Mouse (Mus musculus) left cerebral cortex, postnatal 36 days (tissue): ENCODE measurements around the gene Pcnp. TPM values are rescaled to one million over a fixed set of nuclear protein-coding genes. Genes with fewer than 3 reads are reported as not detected.
"Not testable (repeated sequence)": the region's sequence is repeated elsewhere in the genome, so short reads cannot be mapped to it uniquely, and the experiment has no call there.

Experiments
- DNase-seq, 2 experiments: peaks; one replicate each; pipeline ENCODE4 v3.0.0; 2021 to 2022; ENCODE audit warnings: low spot score in 2 of 2, mixed read lengths in 1 of 2
- intact Hi-C: fragments of 180-260 bp; cut with DNase I; formaldehyde crosslinking; loops from one replicate; pipeline ENCODE4 v1.15.1; 2025
- microRNA-seq: library from miRNA; unstranded; fragments of <30 nt; microRNA quantifications from one replicate; pipeline ENCODE4 v1.2.0, GENCODE M21; 2022
- total RNA-seq, 2 experiments: library from RNA; stranded (reverse); gene quantifications; 2 replicates each; pipeline ENCODE4 v1.2.3; 2021

Pcnp gene
- total RNA-seq, 2 experiments from 2014 or later = 164 to 168 TPM

DNA sequence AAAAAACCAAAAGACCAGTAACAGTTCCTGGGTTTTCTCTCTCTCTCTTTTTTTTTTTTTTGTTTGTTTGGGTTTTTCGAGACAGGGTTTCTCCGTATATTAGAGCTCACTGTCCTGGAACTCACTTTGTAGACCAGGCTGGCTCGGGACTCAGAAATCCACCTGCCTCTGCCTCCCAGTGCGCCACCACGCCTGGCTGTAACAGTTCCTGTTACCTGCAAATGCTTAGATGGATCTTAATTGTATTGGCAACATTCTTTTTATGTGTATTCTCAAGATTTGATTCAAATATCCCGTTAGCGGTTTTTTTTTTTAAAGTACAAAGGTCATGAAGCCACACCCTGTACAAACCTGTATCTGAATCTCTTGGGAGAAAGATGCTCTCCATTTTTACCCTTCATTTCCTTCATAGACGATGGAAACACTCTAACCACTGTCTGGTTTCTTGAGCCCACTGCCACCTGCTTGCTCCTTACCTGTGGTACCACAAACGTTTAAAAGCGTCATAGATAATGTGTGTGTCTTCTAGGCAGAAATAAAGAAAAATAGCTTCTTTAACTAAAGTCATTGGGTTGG is 56.8 kb downstream of the Pcnp start:
- no peak for DNase-seq
- intact Hi-C loops = loop anchor here (1.0 to 10.0 kb wide), 3 partner anchors 57 to 162 kb away; partner anchors contain the start of gene Pcnp

DNA sequence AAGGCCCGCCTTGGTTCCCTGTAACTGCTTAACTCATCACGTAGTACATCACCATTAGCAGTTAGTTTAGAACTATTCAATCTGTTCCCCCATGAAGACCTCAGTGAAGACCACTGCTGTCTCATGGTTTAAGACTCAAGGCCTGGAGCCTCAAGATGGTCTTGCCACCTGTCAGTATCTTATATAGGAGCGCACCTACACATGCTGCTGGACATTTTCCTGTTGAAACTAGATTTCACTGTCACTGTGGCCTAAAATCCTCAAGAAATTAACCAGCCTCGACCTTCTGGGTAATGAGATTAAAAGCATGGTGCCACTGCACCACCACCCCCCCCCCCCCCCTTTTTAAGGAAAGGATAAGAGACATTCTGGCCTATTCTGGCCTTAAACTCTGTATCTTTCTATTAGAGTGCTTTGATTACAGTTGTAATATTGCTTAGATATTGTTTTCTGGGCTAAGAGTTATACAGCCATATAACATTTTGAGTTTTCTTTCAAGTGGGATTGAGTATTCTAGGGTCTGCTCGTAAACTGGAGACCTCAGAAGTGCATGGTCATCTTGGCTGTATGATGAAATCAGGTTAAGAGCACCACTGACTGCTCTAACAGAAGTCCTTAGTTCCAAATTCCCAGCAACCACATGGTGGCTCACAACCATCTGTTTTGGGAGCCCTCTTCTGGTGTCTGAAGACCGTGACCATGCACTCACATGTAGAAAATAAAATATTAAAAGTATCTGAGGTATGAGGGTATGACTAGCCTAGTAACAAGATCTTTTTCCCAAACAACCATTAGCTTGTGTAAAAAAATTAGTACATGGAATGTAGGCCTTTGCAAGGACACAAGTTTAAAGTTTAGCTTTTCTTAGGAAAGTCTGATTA is 57.6 kb downstream of the Pcnp start:
- intact Hi-C loops = loop anchor here (10.0 kb wide), 2 partner anchors 103 to 163 kb away; no protein-coding TSS in a partner anchor
- DNase-seq = no peak

DNA sequence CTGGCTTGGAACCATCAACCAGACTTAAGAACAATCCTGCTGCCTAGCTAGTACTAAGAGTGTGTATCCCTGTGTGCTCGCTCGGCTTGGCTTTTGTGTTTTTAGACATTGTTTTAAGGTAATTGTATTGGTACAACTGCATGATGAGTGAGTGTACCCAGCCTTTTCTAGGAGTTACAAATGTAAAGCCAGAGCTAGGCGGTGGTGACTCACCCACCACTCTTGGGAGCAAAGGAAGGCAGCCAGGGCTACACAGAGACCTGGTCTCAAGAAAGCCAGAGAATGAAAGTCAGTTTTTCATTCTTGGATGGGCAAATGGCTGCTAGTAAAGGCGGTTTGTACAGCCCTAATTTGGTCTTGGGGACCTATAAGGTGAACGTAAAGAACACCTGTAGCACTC is 59.1 kb downstream of the Pcnp start:
- intact Hi-C loops = loop anchor here (10.0 kb wide), 2 partner anchors 104 to 164 kb away; no protein-coding TSS in a partner anchor
- DNase-seq = no peak

DNA sequence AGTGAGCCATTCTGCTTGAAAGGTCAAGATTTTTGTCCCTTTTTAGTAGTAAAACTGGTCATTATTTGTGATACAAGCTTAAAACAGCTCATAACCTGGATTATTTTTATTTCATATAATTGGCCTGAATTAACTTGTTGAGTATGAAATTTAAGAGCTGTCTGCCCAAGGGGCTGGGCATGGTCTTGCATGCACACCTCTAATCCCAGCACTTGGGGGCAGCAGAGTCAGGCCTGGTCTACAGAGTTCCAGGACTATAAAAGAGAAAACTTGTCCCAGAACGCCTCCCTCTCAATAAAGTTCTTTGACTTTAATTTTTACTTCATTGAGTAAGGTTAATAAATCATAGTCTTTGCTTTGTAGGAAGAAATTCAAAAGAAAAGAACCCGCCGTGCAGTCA is 60.4 kb downstream of the Pcnp start:
- intact Hi-C loops = loop anchor here (5.0 kb wide), 1 partner anchor 37 kb away; the partner anchor contains the start of gene Cep97
- no peak for DNase-seq

DNA sequence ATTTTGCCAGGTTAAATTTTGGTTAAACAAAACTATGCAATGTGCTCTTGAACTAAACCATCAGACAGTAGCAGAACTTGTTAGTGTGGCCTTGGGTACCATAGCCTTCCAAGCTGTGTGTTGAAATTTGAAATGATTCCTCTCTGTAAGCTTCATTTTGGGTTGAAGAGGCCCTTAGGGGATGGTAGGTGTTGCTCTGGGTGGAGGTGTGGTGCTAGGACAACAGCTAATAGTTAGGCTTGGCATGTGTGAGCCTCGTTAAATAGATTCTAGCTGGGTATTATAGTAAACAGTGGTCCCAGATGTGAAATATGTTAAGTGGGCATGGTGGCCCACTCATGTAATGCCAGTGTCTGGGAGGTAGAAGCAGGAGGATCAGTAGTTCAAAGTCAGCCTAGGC is 62.3 kb downstream of the Pcnp start:
- intact Hi-C loops = loop anchor here (2.0 to 5.0 kb wide), 2 partner anchors 14 to 35 kb away; partner anchors contain the start of gene Cep97
- DNase-seq = no peak

DNA sequence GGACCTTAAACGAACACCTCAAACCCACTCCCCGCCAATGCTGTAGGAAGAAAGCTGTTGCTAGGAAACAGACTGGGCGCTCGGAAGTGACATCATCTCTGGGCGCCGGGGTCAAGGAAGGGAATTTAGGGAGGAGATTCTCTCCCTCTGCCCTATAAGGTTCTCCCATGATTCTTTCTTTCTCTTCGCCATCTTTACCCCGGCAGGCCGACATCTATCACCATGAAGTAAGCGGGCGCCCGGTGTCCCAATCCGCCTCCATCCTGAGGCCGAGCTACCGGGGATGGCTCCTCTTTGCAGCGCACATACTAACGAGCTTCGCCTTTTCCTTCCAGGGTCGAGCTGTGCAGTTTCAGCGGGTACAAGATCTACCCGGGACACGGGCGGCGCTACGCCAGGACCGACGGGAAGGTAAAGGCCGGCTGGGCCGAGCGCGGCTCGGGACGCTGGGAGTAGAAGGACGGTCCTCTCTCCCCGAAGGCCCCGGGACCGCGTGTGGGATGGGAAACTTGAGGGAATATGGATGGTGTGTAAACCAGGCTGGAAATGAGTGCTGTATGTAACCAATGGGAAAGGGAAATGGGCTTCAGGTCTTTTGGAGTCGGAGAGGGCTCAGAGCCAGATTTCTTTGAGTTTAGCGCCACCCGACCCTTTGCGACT is 63.2 kb downstream of the Pcnp start, which contains the start of gene Rpl24:
Gene Rpl24 (plus strand): TSS at position 64 of the 660 bp plus-strand sequence.
- peak; percentile 96 to 98 for DNase-seq
- intact Hi-C loops = loop anchor here (2.0 to 5.0 kb wide), 2 partner anchors 14 to 34 kb away; partner anchors contain the start of gene Cep97

DNA sequence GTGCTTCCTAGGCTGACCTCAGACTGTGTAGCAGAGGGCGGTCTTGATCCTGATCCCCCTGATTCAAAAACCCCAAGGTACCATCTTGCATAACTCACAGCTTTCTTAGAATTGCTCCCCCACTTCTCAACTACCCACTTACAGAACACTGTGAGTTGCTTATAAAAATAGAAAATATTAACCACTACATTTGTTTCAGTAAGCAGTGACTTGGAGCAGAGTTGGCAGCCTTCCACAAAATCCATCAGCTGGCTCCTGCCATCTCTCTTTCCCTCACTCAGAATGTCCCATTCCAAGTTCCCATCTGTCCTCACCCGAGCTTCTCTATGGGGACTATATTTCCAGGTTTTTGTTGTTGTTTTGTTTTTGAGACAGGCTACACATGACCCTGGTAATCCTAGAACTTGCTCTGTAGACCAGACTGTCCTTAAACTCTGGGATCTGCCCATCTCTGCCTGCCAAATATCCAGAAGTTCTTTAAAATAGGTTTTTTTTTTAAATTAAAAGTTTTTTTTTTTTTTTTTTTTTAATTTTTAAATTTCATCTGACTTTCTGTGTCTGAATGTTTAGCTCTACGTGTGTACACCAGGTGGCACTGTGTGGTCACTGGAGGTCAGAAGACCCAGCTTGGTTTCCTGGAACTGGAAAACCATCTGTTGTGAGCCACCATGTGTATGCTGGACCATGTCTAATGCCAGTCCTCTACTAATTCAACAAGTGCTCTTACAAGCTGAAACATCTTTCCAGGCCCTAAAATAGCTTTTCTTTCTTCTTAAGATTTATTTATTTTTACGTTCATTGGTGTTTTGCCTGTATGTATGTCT is 65.2 kb downstream of the Pcnp start:
- intact Hi-C loops = no loop called here
- DNase-seq = peak in 1 of 2 experiments; percentile 27

DNA sequence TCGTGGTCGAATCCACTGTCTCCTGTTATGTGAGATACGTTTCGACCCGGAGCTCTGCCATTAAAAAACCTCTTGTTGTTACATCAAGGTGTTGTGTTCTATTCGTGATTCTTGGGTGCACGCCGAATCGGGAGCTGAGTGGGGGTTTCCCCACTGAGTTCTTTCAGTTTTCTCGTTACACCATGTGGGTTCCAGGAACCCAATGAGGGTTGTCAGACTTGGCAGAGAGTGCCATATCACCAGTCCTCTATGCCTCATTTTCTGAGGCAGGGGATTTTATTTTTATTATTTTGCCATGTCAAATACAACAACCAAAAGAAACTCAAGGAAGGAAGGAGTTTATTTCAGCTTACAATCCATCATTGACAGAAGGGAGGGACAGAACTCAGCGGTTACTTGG is 66.5 kb downstream of the Pcnp start:
- intact Hi-C loops, DNase-seq: not testable (repeated sequence)

Small RNA genes within 50 kb of the gene (microRNA-seq; reads per million reads assigned to microRNA genes)
- not detected for gene Gm24047

Other genes starting within 250 kb of the Pcnp start
- 1 to 10 TPM; 2.9 to 3.8 TPM for gene Nfkbiz, start 190.8 kb downstream of the Pcnp start, total RNA-seq
- 10 to 100 TPM in 1 of 2 experiments, 1 to 10 TPM in 1; 9.9 to 11.4 TPM for gene Nxpe3, start 134.5 kb downstream of the Pcnp start, total RNA-seq
- gene Cep97, start 94.9 kb downstream of the Pcnp start, total RNA-seq = 10 to 100 TPM; 11.3 to 14.7 TPM
- 100 to 1,000 TPM; 384 to 396 TPM for gene Rpl24, start 63.5 kb downstream of the Pcnp start, total RNA-seq
- gene Zbtb11, start 55.9 kb downstream of the Pcnp start, total RNA-seq = 10 to 100 TPM; 41.7 to 49.3 TPM
- gene Trmt10c, start 8.1 kb upstream of the Pcnp start, total RNA-seq = 10 to 100 TPM in 1 of 2 experiments, 1 to 10 TPM in 1; 8.5 to 10.9 TPM
- 10 to 100 TPM; 33.1 to 48.4 TPM for gene Senp7, start 18.6 kb upstream of the Pcnp start, total RNA-seq
- 1 to 10 TPM in 1 of 2 experiments, under 1 TPM in 1; 0.62 to 1.0 TPM for gene Impg2, start 174.6 kb upstream of the Pcnp start, total RNA-seq